Mouse (Mus musculus) testis, adult 2 months (tissue): Measurements from ENCODE around the gene Ammecr1. TPM values are rescaled to one million over a fixed set of nuclear protein-coding genes. Genes with fewer than 3 reads are reported as not detected.
A peak's percentile ranks its signal among the peaks of the same experiment; 100 is the strongest.

Source experiments
- H3K27ac ChIP-seq: fragments of 200-500 bp; 2 replicates; pipeline ENCODE4 v1.5.1; 2012; ENCODE audit warnings: low read depth, low read length; ENCODE audit not compliant: control insufficient read depth, insufficient read depth
- H3K27me3 ChIP-seq: fragments of 200-500 bp; 2 replicates; pipeline ENCODE4 v1.6.1; 2012; ENCODE audit warnings: mild to moderate bottlenecking, low read length, moderate library complexity; ENCODE audit not compliant: control insufficient read depth, insufficient read depth
- H3K36me3 ChIP-seq: fragments of 200-500 bp; 2 replicates; pipeline ENCODE4 v1.6.1; 2012; ENCODE audit warnings: mild to moderate bottlenecking, low read length; ENCODE audit not compliant: control insufficient read depth, insufficient read depth
- H3K4me1 ChIP-seq: fragments of 200-500 bp; 2 replicates; pipeline ENCODE4 v1.6.1; 2012; ENCODE audit warnings: low read length; ENCODE audit not compliant: control insufficient read depth, insufficient read depth
- H3K4me3 ChIP-seq: fragments of 200-500 bp; 2 replicates; pipeline ENCODE4 v1.5.1; 2012; ENCODE audit warnings: low read depth, mild to moderate bottlenecking, low read length, moderate library complexity, mixed read lengths; ENCODE audit not compliant: control insufficient read depth
- CTCF ChIP-seq: fragments of 200-500 bp; IDR thresholded peaks from 2 replicates; pipeline ENCODE4 v1.5.1; 2012; ENCODE audit warnings: low read depth, mild to moderate bottlenecking, inconsistent platforms, low read length, moderate library complexity; ENCODE audit not compliant: control insufficient read depth, insufficient read depth, insufficient replicate concordance
- POLR2A ChIP-seq: fragments of 200-500 bp; IDR thresholded peaks from 2 replicates; pipeline ENCODE4 v1.6.1; 2012; ENCODE audit warnings: low read depth, mild to moderate bottlenecking, inconsistent platforms, low read length, moderate library complexity; ENCODE audit not compliant: control insufficient read depth
- polyA plus RNA-seq: library from polyadenylated mRNA; depleted of rRNA; stranded (reverse); fragments of >200 nt; gene quantifications from 2 replicates; pipeline ENCODE4 v1.2.3, GENCODE M21; 2012

Ammecr1 gene
- polyA plus RNA-seq, 1 experiment = 0.99 TPM

- Histone ChIP-seq H3K4me3 (no peak overlapping the region), H3K4me1 (peaks cover 5% of the 10 kb centered on the region), H3K36me3 (no peaks in the 10 kb centered on the region), H3K27me3 (no peaks in the 10 kb centered on the region), H3K27ac (0 out of 2 replicates have a peak overlapping the region, but pooled peaks have one; percentile 36)
- TF ChIP-seq POLR2A = no peak
- no peak for TF ChIP-seq CTCF
Observed at GRCm38 (mm10) chrX:142837316-142837715, 129.2 kb downstream of the Ammecr1 start.

GRCm38 (mm10) chrX:142836399-142836798 is 130.1 kb downstream of the Ammecr1 start:
- Histone ChIP-seq H3K27me3 (no peaks in the 10 kb centered on the region), H3K4me1 (peaks cover 5% of the 10 kb centered on the region), H3K27ac (peak overlapping the region; percentile 53; the same call in 1 of the 2 replicates), H3K36me3 (no peaks in the 10 kb centered on the region), H3K4me3 (no peak overlapping the region)
- TF ChIP-seq POLR2A (no peak), CTCF (no peak)

- H3K4me1 ChIP-seq = peaks cover 8% of the 10 kb centered on the region
- H3K27ac ChIP-seq = peak overlapping the region; percentile 51; the same call in 1 of the 2 replicates
- no peaks in the 10 kb centered on the region for H3K27me3 ChIP-seq
- TF ChIP-seq CTCF (no peak), POLR2A (no peak)
- no peak overlapping the region for H3K4me3 ChIP-seq
- no peaks in the 10 kb centered on the region for H3K36me3 ChIP-seq
Observed at GRCm38 (mm10) chrX:142834807-142835206, 131.7 kb downstream of the Ammecr1 start.

- H3K4me1 ChIP-seq = peaks cover 5% of the 10 kb centered on the region
- no peaks in the 10 kb centered on the region for H3K36me3 ChIP-seq
- no peak for TF ChIP-seq POLR2A
- peak overlapping the region; percentile 87 for H3K27ac ChIP-seq
- no peaks in the 10 kb centered on the region for H3K27me3 ChIP-seq
- H3K4me3 ChIP-seq = no peak overlapping the region
Observed at GRCm38 (mm10) chrX:142833164-142833796, 133.2 kb downstream of the Ammecr1 start.

GRCm38 (mm10) chrX:142832221-142832620 is 134.3 kb downstream of the Ammecr1 start:
- H3K27ac ChIP-seq = peak overlapping the region; percentile 59
- H3K4me1 ChIP-seq = peaks cover 5% of the 10 kb centered on the region
- no peaks in the 10 kb centered on the region for H3K36me3 ChIP-seq
- no peak overlapping the region for H3K4me3 ChIP-seq
- H3K27me3 ChIP-seq = no peaks in the 10 kb centered on the region
- TF ChIP-seq POLR2A = no peak
- no peak for TF ChIP-seq CTCF

GRCm38 (mm10) chrX:142830572-142830971 is 136.0 kb downstream of the Ammecr1 start:
- H3K4me1 ChIP-seq = peaks cover 5% of the 10 kb centered on the region
- no peaks in the 10 kb centered on the region for H3K27me3 ChIP-seq
- no peak for TF ChIP-seq POLR2A
- H3K27ac ChIP-seq = peak overlapping the region; percentile 78
- no peak overlapping the region for H3K4me3 ChIP-seq
- no peaks in the 10 kb centered on the region for H3K36me3 ChIP-seq

- no peaks in the 10 kb centered on the region for H3K27me3 ChIP-seq
- no peaks in the 10 kb centered on the region for H3K36me3 ChIP-seq
- no peak for TF ChIP-seq CTCF
- H3K27ac ChIP-seq = peak overlapping the region; percentile 78
- H3K4me3 ChIP-seq = no peak overlapping the region
- H3K4me1 ChIP-seq = peaks cover 5% of the 10 kb centered on the region
Observed at GRCm38 (mm10) chrX:142829866-142830470, 136.6 kb downstream of the Ammecr1 start.
